Mouse (Mus musculus): ENCODE results near the gene Gtf3c1.

Gene Gtf3c1

DNA sequence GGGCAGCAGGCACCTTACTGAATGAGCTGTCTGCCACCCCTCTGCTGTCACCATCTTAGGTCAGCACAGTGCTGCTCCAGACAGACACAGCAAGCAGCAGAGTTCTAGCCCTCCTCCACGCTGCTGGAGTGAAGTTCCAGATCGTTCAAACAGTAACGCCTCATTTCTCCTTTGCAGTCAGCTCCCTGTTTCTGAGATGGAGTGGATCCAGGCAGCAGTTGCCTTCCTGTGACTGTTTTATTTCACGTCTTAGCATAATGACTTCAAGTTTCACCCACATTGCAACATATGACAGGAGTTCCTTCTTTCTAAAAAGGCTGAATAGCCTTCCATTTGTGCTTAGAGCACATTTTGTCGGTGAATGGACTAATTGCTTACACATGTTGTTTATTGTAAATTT lies 94.0 kb downstream of the Gtf3c1 start:
- no peak for DNase-seq

DNA sequence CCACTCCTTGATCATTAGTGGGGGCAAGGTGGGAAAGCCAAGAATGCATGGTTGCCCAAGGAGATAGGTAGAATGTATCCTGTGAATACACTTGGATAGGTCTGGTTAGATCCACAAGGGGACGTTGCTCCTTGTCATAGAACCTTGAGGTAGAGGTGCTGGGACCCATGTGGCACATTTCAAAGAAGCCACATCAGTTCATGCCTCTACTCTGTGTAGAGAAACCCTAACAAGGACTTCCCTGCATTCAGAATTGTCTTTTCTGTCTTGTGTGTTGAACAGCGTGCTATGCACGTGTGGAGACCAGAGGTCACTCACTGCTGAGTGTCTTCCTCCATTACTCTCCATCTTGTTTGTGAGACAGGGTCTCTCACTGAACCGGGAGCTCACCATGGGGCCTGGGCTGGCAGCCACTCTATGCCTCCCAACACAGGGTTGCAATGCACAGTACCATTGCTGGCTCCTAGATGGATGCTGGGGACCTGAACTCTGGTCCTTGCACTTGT lies 99.3 kb downstream of the Gtf3c1 start:
- no peak for DNase-seq

DNA sequence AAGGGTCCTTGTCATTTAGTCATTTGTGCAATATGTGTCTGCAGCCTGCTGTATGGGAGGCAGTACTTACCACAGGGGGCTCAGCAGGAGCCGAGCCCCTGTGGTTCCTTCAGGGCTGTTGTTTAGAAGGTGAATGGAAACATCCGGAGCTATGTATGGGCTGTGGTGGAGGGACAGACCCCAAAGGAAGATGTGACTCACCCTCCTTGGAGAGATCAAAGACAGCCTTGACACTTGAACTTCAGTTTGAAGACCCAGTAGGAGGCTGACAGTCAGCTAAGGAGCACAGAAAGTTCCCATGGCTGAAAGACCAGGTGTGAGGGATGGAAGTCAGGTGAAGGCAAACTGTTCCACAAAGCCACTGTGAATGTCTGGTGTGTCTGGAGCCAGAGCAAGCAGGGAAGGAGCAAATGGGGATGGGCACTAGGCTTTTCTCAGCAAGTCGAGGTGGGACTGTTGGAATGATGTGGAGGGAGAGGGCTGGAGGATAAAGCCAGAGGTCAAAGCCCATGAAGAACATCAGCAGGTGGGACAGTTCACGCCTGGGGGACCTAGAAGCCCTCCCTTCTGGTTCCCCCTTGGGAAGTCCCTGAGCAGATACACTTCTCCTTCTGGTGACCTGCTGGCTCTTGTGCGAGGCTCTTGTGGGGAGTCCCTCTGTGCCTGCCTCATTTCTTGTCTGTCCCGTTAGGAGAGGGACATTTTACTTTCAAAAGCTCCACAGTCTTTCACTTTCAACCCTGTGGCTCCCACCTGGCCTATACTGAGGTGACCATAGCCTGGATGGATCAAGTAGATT lies 100.0 kb downstream of the Gtf3c1 start:
- no peak for DNase-seq

DNA sequence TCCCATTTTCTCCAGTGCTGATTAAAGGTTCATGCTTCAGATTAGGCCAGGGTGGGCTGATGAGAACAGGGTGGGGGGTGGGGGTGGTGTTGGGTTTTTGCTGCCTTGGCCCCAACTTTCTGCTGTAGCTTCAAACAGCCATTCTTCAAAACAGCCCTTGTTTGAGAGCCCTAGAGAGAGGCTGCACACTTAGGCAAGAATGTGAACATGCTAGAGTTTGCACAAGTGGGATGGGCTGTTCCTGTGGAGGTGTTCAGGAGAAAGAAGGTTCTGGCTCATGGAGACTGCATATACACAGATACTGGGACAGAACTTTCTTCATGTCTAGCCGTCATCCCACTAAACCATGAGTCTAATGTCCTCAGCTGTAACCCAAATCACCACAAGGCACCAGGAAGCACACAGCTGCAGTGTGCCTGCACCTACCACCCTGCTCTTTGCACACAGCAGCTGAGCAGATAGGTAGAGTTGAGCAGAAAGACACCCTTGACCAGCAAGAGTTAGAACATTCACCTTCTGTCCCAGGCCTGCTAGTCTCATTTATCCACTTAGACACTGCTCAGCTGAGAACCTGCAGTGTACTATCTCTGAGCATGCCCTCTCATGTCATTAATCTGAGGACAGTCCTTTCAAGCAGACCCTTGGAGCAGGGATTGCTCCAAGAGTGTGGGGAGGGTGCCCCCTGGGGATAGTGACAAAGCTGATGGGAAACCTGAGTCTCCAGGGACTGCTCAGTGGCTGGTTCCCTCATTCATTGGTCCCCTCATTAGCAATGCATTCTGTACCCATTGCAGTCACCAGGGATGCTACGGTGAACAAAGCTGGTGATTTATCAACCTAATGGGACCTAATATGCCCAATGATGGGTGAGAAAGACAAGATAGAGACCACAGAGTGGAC lies 101.1 kb downstream of the Gtf3c1 start:
- DNase-seq, result no peak

DNA sequence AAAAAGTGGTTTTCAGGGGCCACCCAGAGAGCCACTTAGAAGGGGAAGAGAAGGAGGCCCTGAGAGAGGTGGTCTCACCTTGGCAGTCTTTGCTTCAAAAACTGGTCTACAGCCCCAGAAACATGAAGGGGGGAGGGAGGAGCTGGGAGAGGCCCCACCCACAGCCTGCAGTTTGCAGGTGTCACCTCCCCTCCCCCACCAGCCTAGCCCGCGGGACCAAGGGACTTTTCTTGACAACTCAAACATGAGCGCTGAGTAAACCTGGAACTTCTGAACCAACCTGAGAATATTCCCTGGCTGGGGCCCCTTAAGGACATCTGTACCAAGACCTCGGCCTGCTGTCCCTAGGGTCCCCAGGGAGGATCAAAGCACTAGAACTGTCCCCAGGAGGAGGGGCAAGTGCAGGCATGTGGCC lies 101.8 kb downstream of the Gtf3c1 start:
- no peak for DNase-seq

DNA sequence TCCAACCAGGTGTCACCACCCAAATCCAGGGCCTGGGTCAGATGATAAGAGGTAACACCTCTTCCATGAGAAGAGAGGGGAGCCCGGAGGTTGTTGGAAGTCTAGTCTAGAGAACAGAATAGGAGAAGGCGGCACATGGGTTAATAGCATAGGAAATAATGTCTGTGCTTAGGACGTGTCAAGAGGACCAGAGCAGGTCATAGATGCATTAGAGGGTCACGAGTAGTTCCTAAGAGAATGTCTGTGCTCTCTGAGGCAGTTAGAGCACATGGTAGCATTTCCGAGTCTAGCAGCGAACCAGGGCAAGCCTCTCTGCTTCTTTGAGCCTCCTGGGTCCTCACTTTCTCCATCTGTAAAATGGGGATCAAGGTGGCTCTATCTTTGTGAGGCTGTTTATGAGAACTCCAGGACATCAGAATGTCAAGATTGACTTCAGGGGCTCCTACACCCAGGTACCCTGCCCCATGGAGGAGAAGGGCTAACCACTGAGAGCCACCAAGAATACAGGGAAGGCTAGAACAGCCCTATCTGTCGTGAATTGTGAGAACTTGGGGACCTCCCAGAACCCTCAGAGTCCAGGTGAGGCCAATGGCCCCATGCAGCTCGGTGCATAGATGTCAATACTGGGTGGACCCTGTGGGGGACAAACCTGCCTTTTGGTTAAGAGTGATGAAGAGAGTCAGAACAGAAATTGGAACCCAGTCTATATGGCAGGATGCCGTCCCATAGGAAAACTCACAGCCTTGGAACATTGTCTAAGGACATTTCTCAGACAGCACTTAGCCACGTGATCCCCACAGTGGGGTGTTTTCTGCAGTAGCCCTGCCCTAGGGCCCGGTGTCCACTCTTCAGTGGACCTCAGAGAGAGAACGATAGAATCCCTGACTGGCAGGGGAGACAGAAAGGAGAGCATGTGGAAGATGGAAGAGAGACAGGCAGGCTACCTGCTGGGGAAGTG lies 102.9 kb downstream of the Gtf3c1 start:
- no peak for DNase-seq

DNA sequence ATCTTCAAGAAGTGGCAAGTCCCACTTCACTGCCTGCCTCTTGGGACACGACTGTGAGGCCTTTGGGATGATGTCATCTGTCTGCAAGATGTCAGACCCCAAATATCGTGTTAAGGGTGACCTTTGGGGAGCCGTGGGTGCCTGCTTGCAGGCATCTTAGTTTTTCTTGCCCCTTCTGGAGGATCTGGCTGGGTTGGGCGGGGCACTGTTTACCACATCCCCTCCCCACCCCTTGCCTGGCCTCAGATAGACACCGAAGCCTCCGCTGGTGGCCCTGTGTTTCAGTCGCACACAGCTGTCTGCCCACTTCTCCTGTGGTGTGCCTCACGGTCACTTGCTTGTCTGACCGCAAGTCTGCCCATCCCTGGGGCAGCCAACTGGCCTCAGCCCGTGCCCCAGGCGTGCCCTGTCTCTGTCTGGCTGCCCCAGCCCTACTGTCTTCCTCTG lies 104.4 kb downstream of the Gtf3c1 start, which contains the start of gene Il21r:
Gene Il21r (plus strand): TSS at position 245 of the 447 bp plus-strand sequence.
- DNase-seq, result peak; percentile 87

DNA sequence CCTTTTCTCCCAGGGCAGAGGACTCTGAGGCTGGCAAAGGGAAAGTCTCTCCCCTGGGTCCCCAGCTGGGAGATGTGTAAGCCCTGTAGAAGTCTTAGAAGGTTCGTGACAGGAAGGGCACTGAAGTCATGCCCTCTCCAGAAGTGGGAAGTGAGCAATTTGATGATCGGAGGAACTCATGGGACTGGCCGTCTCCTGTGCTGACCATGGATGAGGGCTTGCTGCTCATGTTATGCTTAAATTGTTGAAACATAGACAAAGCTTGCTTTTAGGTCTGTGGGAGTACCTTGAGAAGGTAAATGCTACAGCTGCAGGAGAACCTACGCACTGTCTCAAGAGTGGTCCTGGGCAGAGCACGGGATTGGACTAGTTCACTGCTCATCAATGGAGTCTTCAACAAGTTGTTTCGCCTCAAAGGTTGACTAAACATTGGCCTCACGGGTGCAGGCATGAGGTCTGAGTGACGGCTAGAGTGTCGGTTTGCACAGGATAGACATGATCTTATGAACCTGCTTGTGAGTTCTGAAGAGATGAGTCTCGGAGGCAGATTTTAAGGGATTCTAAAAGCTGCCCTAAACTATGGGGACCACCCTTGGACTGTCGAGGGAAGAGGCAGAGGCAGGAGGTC lies 105.6 kb downstream of the Gtf3c1 start:
- no peak for DNase-seq

DNA sequence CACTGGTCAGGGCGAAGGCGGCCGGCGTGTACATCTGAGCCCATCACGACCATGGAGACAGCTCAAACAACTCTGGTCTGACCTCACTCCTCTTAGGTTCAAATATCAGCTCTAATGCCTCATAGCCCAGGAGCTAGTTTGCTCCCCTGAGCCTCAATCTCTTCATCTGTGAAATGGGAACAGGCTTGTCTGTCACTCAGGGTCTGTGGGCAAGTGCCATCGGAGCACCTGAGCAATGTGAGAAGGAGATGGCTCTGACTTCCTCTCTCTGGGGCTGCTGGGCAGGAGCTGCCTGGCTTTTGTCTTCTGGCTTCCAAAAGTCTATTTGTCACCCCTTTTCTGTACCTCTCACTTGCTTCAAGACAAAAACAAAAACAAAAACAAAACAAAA lies 106.3 kb downstream of the Gtf3c1 start:
- DNase-seq, result no peak

DNA sequence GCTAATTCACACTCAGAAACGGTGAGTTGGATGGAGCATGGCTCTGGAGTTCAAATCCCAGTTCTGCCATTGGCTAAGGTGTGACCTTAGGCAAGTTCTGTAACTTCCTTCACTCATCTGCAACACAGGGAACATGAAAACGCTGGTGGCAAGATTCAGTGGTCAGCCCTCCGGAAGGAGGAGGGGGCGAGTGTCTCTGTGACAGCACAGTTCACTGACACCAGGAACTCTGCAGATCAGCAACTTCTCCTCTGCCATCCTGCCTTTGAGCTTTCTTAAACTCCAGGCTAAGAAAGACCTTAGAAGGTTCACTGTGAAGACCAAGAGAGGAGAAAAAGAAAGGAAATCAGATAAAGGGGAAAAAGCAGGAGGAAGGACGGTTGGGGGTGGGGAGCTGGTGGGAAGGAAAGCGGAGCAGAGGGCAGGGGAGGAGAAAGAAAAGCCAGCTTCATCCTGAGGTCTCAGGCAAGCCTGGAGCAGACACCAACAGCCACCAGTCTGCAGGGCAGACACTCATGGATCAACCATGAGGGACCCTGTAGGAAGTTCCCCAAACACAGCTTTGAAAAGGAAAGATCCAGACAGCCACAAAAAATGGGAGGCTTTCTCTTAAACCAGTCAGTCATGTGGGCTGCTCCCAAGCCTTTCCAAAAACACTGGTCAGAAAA lies 106.8 kb downstream of the Gtf3c1 start:
- DNase-seq, result no peak

DNA sequence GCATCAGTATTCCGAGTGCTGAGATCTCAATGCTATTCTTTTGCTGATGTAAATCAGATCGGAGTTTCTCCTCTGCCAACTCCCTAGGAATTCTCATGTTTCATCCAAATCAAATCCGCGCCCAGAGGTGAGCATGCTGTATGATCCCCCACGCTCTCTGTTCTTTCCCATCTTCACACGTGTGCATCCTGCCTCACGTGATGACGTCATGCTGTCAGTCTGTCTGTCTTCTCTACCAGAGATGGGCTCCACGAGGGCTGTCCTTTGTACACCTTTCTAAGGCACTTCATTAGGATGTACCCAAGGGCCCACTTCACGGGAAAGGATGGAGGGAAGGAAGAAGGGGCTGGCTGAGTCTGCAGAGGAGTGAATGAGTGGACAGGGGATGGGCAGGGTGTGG lies 107.4 kb downstream of the Gtf3c1 start:
- no peak for DNase-seq

DNA sequence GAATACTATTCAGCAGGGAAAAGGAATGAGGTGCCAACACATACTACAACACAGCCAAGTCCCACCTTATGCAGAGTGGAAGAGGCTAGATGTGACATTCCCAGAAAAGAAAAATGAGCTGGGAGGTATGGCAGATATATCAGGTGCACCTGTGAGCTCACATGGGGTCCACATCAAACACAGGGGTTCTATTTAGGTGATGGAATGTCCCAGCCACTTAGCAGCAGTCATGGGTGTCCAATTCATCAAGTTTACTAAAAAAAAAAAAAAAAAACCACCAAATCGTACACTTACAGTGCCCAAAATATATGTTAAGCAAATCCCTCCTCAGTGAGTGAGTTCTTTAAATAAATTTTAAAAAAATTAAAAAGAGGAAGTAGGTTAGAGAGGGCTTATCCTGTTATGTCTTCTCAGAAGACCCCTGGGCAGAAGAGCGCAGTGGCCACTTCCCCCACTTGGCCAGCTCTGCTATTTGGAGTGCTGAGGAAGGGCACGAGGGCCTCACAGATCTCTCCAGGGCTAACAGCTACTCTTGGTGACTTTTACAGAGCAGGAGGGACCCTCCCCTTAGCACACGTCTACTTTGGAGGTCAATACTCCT lies 108.1 kb downstream of the Gtf3c1 start:
- DNase-seq, result no peak

DNA sequence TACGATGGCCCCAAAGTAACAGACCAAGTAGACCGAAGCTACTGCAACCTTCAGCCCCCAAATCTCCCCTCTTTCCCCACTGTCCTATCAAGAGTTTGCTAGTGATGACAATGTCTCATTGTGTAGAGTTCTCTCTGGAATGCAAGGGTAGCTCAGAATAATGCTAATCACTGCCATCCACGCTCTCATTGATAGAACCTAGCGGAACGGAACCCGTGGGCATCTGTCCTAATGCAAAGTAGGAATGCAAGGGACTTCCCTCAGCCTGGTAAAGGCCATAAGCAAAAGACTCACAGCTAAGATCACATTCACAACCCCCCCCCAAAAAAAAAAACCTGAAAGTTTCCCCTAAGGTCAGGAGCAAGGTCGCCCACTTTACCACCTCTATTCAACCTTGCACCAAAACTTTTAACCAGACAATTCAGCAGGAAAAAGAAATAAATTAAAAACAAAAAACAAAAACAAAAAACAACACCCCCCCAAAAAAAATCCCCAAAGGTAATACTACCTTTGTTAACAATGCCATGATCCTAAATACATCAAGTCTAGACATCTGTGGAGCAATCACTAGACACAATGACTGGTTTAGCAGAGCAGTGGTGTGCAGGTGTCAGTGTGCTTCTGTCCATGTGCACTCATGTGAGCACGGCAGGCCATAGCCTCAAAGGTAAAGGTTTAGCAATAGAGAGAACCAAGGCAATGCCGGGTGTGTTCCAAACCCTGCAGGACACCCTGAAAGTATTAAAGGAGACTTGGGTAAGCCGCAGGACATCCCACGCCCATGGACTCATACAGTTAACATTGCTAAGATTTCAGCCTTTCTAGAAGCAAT lies 109.8 kb downstream of the Gtf3c1 start:
- no peak for DNase-seq

DNA sequence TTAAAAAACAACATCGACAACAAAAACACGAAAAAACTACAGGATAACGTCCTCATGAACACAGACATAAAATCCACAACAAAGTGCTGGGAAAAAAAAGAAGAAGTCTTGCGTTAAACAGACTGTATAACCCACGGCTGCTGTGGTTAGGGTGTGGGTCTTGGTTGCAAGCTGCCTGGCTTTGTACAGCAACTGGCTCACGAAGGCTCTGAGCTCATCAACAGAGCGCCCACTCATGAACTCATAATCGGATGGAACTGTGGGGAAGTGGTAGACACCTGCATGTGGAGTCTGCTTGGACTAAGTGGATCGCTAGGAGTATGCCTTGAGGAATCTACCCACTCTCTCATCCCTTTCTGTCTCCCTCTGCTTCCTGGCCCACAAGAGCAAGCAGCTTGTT lies 110.5 kb downstream of the Gtf3c1 start:
- no peak for DNase-seq

DNA sequence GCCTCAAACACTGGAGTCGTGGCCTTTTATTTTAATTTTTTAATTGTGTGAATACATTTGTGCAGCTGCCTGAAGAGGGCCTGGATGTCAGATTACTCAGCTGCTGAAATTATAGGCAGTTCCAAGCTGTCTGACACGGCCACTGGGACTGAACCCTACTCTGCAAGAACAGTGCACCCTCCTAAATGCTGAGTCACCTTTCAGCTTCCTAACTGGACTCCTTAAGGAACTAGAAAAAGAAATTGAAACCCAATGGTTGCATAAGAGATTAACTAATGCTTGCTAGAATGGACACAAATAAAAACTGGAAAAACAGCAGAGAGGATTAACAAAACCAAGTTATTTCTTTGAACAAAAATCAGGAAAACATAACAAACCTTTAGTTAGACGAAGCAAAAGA lies 111.2 kb downstream of the Gtf3c1 start:
- no peak for DNase-seq

DNA sequence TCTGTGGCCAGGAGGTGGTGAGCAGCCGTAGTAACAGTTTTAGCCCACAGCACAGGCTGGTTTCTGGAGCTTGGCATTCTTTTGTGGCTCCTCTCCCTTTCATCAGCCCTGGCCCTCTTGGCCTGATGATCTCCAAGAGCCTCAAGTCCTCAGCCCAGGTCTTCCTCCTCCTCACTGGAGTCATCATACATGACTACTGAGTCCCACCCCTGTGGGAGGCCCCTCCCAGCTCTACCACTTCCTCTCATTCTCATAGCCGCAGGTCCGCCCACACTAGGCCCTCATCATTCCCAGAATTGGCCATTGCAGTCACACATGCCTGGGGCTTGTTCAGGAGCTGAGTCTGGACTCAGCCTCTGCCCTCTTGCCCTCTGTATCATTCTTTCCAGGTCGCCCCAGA lies 113.7 kb downstream of the Gtf3c1 start:
- no peak for DNase-seq

Data from layer of hippocampus, adult 9-11 months (tissue).